Mouse (Mus musculus): ENCODE data around the gene Mrpl52. TPM values are rescaled to one million over a fixed set of nuclear protein-coding genes. Genes with fewer than 3 reads are reported as not detected.

Gene Mrpl52
- polyA plus RNA-seq, 1 experiment from 2014 or later: 263 TPM

Other genes with a start within 250 kb of the Mrpl52 start
- 264 and 270 TPM in 2 replicates for gene Dad1, start 172.8 kb upstream of the Mrpl52 start, polyA plus RNA-seq (2016; fragmentation: Nextera tagmentation; extraction: Ambion mirVana)
- gene Abhd4, start 172.7 kb upstream of the Mrpl52 start, polyA plus RNA-seq (2016; fragmentation: Nextera tagmentation; extraction: Ambion mirVana): 51.5 and 51.9 TPM in 2 replicates
- not detected in 2 replicates for gene Olfr49, start 142.0 kb upstream of the Mrpl52 start, polyA plus RNA-seq (2016; fragmentation: Nextera tagmentation; extraction: Ambion mirVana)
- 43.3 and 47.4 TPM in 2 replicates for gene Oxa1l, start 66.1 kb upstream of the Mrpl52 start, polyA plus RNA-seq (2016; fragmentation: Nextera tagmentation; extraction: Ambion mirVana)
- 4.8 and 5.2 TPM in 2 replicates for gene Slc7a7, start 9.1 kb upstream of the Mrpl52 start, polyA plus RNA-seq (2016; fragmentation: Nextera tagmentation; extraction: Ambion mirVana)
- gene Mmp14, start 4.7 kb downstream of the Mrpl52 start, polyA plus RNA-seq (2016; fragmentation: Nextera tagmentation; extraction: Ambion mirVana): 182 and 194 TPM in 2 replicates
- 33.1 and 34.6 TPM in 2 replicates for gene Lrp10, start 37.2 kb downstream of the Mrpl52 start, polyA plus RNA-seq (2016; fragmentation: Nextera tagmentation; extraction: Ambion mirVana)
- gene Rem2, start 49.2 kb downstream of the Mrpl52 start, polyA plus RNA-seq (2016; fragmentation: Nextera tagmentation; extraction: Ambion mirVana): 5.5 and 6.9 TPM in 2 replicates
- gene Prmt5, start 90.6 kb downstream of the Mrpl52 start, polyA plus RNA-seq (2016; fragmentation: Nextera tagmentation; extraction: Ambion mirVana): 96.4 and 101 TPM in 2 replicates
- gene Haus4, start 127.7 kb downstream of the Mrpl52 start, polyA plus RNA-seq (2016; fragmentation: Nextera tagmentation; extraction: Ambion mirVana): 50.5 and 52.3 TPM in 2 replicates
- 67.8 and 69.0 TPM in 2 replicates for gene Ajuba, start 150.6 kb downstream of the Mrpl52 start, polyA plus RNA-seq (2016; fragmentation: Nextera tagmentation; extraction: Ambion mirVana)
- gene 4931414P19Rik, start 179.1 kb downstream of the Mrpl52 start, polyA plus RNA-seq (2016; fragmentation: Nextera tagmentation; extraction: Ambion mirVana): 9.0 and 10.1 TPM in 2 replicates
- 381 and 403 TPM in 2 replicates for gene Psmb5, start 191.1 kb downstream of the Mrpl52 start, polyA plus RNA-seq (2016; fragmentation: Nextera tagmentation; extraction: Ambion mirVana)
- 0.05 and 0.10 TPM in 2 replicates for gene Psmb11, start 194.5 kb downstream of the Mrpl52 start, polyA plus RNA-seq (2016; fragmentation: Nextera tagmentation; extraction: Ambion mirVana)
- 1.1 TPM in 1 of 2 replicates, not detected in the other for gene Gm17606, start 214.0 kb downstream of the Mrpl52 start, polyA plus RNA-seq (2016; fragmentation: Nextera tagmentation; extraction: Ambion mirVana)
- 10.8 and 11.9 TPM in 2 replicates for gene Cdh24, start 214.5 kb downstream of the Mrpl52 start, polyA plus RNA-seq (2016; fragmentation: Nextera tagmentation; extraction: Ambion mirVana)